Mouse (Mus musculus) ES-E14 (cell line): ENCODE measurements around the gene 1700020L24Rik. TPM values are rescaled to one million over a fixed set of nuclear protein-coding genes. Genes with fewer than 3 reads are reported as not detected.

ENCODE experiments used
- DNase-seq: peaks from one replicate; pipeline ENCODE4 v3.0.0-alpha.2; 2013; ENCODE audit warnings: low read depth, low spot score
- H3K27ac ChIP-seq: 2 replicates; pipeline ENCODE4 v1.5.1; 2012; ENCODE audit warnings: low read depth, mild to moderate bottlenecking, low read length, moderate library complexity, mixed read lengths; ENCODE audit not compliant: poor library complexity, insufficient read depth, severe bottlenecking
- H3K36me3 ChIP-seq: 2 replicates; pipeline ENCODE4 v1.6.1; 2012; ENCODE audit warnings: mild to moderate bottlenecking, low read length, moderate library complexity, mixed read lengths; ENCODE audit not compliant: control insufficient read depth, poor library complexity, insufficient read depth, severe bottlenecking
- H3K4me1 ChIP-seq, 2 experiments: fragments of 150-350 bp in 1 of 2; sonication (generic) in 1 of 2; 2 replicates each; pipeline ENCODE4 v1.6.1; 2012; ENCODE audit warnings: low read length in 2 of 2, mild to moderate bottlenecking in 1 of 2, mixed read lengths in 1 of 2; ENCODE audit not compliant: control insufficient read depth in 2 of 2, insufficient read depth in 2 of 2, poor library complexity in 1 of 2
- H3K4me3 ChIP-seq, 2 experiments: fragments of 150-350 bp in 1 of 2; sonication (generic) in 1 of 2; 2 replicates each; pipeline ENCODE4 v1.5.1; 2012; ENCODE audit warnings: low read length in 2 of 2, low read depth in 1 of 2, mild to moderate bottlenecking in 1 of 2, mixed read lengths in 1 of 2; ENCODE audit not compliant: insufficient read depth in 1 of 2, poor library complexity in 1 of 2, severe bottlenecking in 1 of 2
- H3K9ac ChIP-seq: 2 replicates; pipeline ENCODE4 v1.6.1; 2012; ENCODE audit warnings: low read depth, mild to moderate bottlenecking, low read length, mixed read lengths; ENCODE audit not compliant: poor library complexity, insufficient read depth, severe bottlenecking
- H3K9me3 ChIP-seq: fragments of 150-350 bp; sonication (generic); 2 replicates; pipeline ENCODE4 v1.6.1; 2012; ENCODE audit warnings: low read depth, mild to moderate bottlenecking, low read length; ENCODE audit not compliant: control insufficient read depth, insufficient read depth
- CHD2 ChIP-seq: IDR thresholded peaks from 2 replicates; pipeline ENCODE4 v1.6.1; 2014; ENCODE audit warnings: mild to moderate bottlenecking, low read depth, low read length, inconsistent platforms
- HCFC1 ChIP-seq: IDR thresholded peaks from 2 replicates; pipeline ENCODE4 v1.6.1; 2012; ENCODE audit warnings: low read length, inconsistent platforms, borderline replicate concordance; ENCODE audit not compliant: insufficient read depth
- MAFK ChIP-seq: IDR thresholded peaks from 2 replicates; pipeline ENCODE4 v1.6.1; 2014; ENCODE audit warnings: mild to moderate bottlenecking, low read depth, low read length, inconsistent platforms; ENCODE audit not compliant: insufficient read depth
- ZC3H11A ChIP-seq: IDR thresholded peaks from 2 replicates; pipeline ENCODE4 v1.6.1; 2012; ENCODE audit warnings: low read depth, mild to moderate bottlenecking, inconsistent platforms, low read length, borderline replicate concordance
- ZNF384 ChIP-seq: IDR thresholded peaks from 2 replicates; pipeline ENCODE4 v1.6.1; 2012; ENCODE audit warnings: low read depth, low read length, inconsistent platforms
- in situ Hi-C, 2 experiments: fragments of 600-800 bp; cut with MboI; formaldehyde crosslinking; loops; one replicate each; pipeline ENCODE4 v1.15.1; 2025; ENCODE audit warnings: low sequenced_read_pairs in 2 of 2, inconsistent platforms in 1 of 2; ENCODE audit not compliant: unreplicated experiment in 2 of 2
- total RNA-seq: library from RNA; depleted of rRNA; stranded (reverse); fragments of 300-350 nt; gene quantifications from 2 replicates; pipeline ENCODE4 v1.2.3, GENCODE M21; 2012

The 1700020L24Rik gene
- total RNA-seq, 1 experiment = 0.36 TPM

GRCm38 (mm10) chr11:83467120-83467652 is 29.7 kb downstream of the 1700020L24Rik start:
- Histone ChIP-seq H3K4me1 (no peaks in the 10 kb centered on the region), H3K4me3 (no peak overlapping the region), H3K27ac (no peak overlapping the region), H3K9ac (no peak overlapping the region), H3K36me3 (no peaks in the 10 kb centered on the region), H3K9me3 (peaks cover 14% of the 10 kb centered on the region)
- DNase-seq = no peak
- TF ChIP-seq MAFK (no peak), HCFC1 (no peak), CHD2 (no peak), ZC3H11A (no peak), ZNF384 (no peak)
- in situ Hi-C loops = no loop called here

GRCm38 (mm10) chr11:83468765-83469164 is 31.3 kb downstream of the 1700020L24Rik start:
- TF ChIP-seq HCFC1 (no peak), ZNF384 (no peak), CHD2 (no peak), MAFK (no peak), ZC3H11A (no peak)

GRCm38 (mm10) chr11:83471766-83472165 is 34.3 kb downstream of the 1700020L24Rik start:
- no peak overlapping the region for H3K27ac ChIP-seq
- in situ Hi-C loops = no loop called here
- H3K4me3 ChIP-seq = no peak overlapping the region

More at GRCm38 (mm10) chr11:83468765-83469164, 31.3 kb downstream of the 1700020L24Rik start:
- Histone ChIP-seq H3K4me1 (no peaks in the 10 kb centered on the region), H3K36me3 (no peaks in the 10 kb centered on the region), H3K9ac (no peak overlapping the region), H3K27ac (no peak overlapping the region), H3K4me3 (no peak overlapping the region), H3K9me3 (peaks cover 14% of the 10 kb centered on the region)
- no peak for DNase-seq
- in situ Hi-C loops = no loop called here

GRCm38 (mm10) chr11:83472324-83473234 is 35.1 kb downstream of the 1700020L24Rik start, which contains the start of gene Taf15:
TSS of gene Taf15 (plus strand) at chr11:83473086.
- DNase-seq = peak; percentile 99
- in situ Hi-C loops = no loop called here
- H3K9ac ChIP-seq = peak within 1 kb of the TSS; percentile 98
- H3K9me3 ChIP-seq = peaks cover 14% of the 10 kb centered on the region
- no peaks in the 10 kb centered on the region for H3K4me1 ChIP-seq
- peak within 1 kb of the TSS; percentile 93 to 94 for H3K4me3 ChIP-seq
- H3K36me3 ChIP-seq = peaks cover 4% of the 10 kb centered on the region
- TF ChIP-seq CHD2 (no peak), HCFC1 (peak; percentile 53; the same call in 1 of the 2 replicates)
- peak within 1 kb of the TSS; percentile 81 for H3K27ac ChIP-seq

More at GRCm38 (mm10) chr11:83471766-83472165, 34.3 kb downstream of the 1700020L24Rik start:
- H3K4me1 ChIP-seq = no peaks in the 10 kb centered on the region
- no peak for TF ChIP-seq HCFC1
- TF ChIP-seq MAFK = no peak
- TF ChIP-seq ZNF384 = no peak
- TF ChIP-seq CHD2 = no peak
- no peak for TF ChIP-seq ZC3H11A
- peak overlapping the region; percentile 67; the same call in 1 of the 2 replicates for H3K9ac ChIP-seq
- no peak for DNase-seq
- H3K36me3 ChIP-seq = peaks cover 1% of the 10 kb centered on the region
- H3K9me3 ChIP-seq = peaks cover 14% of the 10 kb centered on the region
